Mouse (Mus musculus) kidney, postnatal 0 days (tissue): ENCODE data around the gene Nfyc. TPM values are rescaled to one million over a fixed set of nuclear protein-coding genes. Genes with fewer than 3 reads are reported as not detected.

Source experiments
- ATAC-seq: fragments of 200-750 bp; cut with Nextera tagmentation; replicated peaks from 2 replicates; pipeline ENCODE4 v1.8.0; 2017; ENCODE audit warnings: low read depth, moderate number of reproducible peaks, moderate TSS enrichment, moderate library complexity; ENCODE audit not compliant: low FRiP score
- DNase-seq: peaks from one replicate; pipeline ENCODE4 v3.0.0-alpha.2; 2016; ENCODE audit warnings: low spot score
- H3K27ac ChIP-seq: fragments of 300-500 bp; sonication (generic); 2 replicates; pipeline ENCODE4 v1.5.1; 2014; ENCODE audit warnings: mild to moderate bottlenecking
- H3K27me3 ChIP-seq: fragments of 300-500 bp; sonication (generic); 2 replicates; pipeline ENCODE4 v1.6.1; 2014; ENCODE audit warnings: low read length, mixed read lengths; ENCODE audit not compliant: insufficient read depth
- H3K36me3 ChIP-seq: fragments of 300-500 bp; sonication (generic); 2 replicates; pipeline ENCODE4 v1.6.1; 2014; ENCODE audit warnings: low read length, mixed read lengths; ENCODE audit not compliant: insufficient read depth
- H3K4me1 ChIP-seq: fragments of 300-500 bp; sonication (generic); replicated peaks from 2 replicates; pipeline ENCODE4 v1.6.1; 2014; ENCODE audit warnings: antibody characterized with exemption, low read length, mixed read lengths; ENCODE audit not compliant: insufficient read depth
- H3K4me2 ChIP-seq: fragments of 300-500 bp; sonication (generic); 2 replicates; pipeline ENCODE4 v1.6.1; 2014; ENCODE audit warnings: mild to moderate bottlenecking, low read length, moderate library complexity, mixed read lengths
- H3K4me3 ChIP-seq: fragments of 300-500 bp; sonication (generic); replicated peaks from 2 replicates; pipeline ENCODE4 v1.5.1; 2014; ENCODE audit warnings: low read depth, low read length
- H3K9ac ChIP-seq: fragments of 300-500 bp; sonication (generic); 2 replicates; pipeline ENCODE4 v1.6.1; 2014; ENCODE audit warnings: low read depth, low read length
- H3K9me3 ChIP-seq: fragments of 300-500 bp; sonication (generic); replicated peaks from 2 replicates; pipeline ENCODE4 v1.6.1; 2016; ENCODE audit warnings: low read length, inconsistent platforms, mixed read lengths
- CTCF ChIP-seq: IDR thresholded peaks from 2 replicates; pipeline ENCODE4 v1.5.1; 2016; ENCODE audit warnings: antibody characterized with exemption, low read depth, mild to moderate bottlenecking, moderate library complexity
- WGBS: fragments of 180-500 bp; shearing (Covaris S2); extraction: QIAGEN DNeasy Blood & Tissue Kit; methylation state at CpG from one replicate; pipeline ENCODE4 v1.1.7; 2014; 5-methylcytosine and 5-hydroxymethylcytosine counted together
- microRNA counts: library from miRNA; unstranded; fragments of <30 nt; microRNA quantifications from one replicate; lab custom pipeline; 2015
- microRNA-seq: library from miRNA; unstranded; fragments of <30 nt; microRNA quantifications from one replicate; pipeline ENCODE4, GENCODE M21; 2016
- polyA plus RNA-seq: library from polyadenylated mRNA; unstranded; fragments of >200 nt; fragmentation: Nextera tagmentation; extraction: Ambion mirVana; gene quantifications from 2 replicates; pipeline ENCODE4 v1.2.1, GENCODE M21; 2015

Nfyc gene
- polyA plus RNA-seq, 1 experiment from 2014 or later = 108 TPM

- H3K27ac ChIP-seq = no peak overlapping the region
- no peak for ATAC-seq
- H3K9ac ChIP-seq = no peak overlapping the region
- WGBS = 75% methylated on average over 6 of the region's 6 CpGs
- no peak for DNase-seq
- no peak overlapping the region for H3K4me3 ChIP-seq
- H3K4me2 ChIP-seq = no peak overlapping the region
- H3K4me1 ChIP-seq = peaks cover 6% of the 10 kb centered on the region; the same call in 1 of the 2 replicates
- no peak for TF ChIP-seq CTCF
- no peaks in the 10 kb centered on the region for H3K9me3 ChIP-seq
- no peaks in the 10 kb centered on the region for H3K27me3 ChIP-seq
- H3K36me3 ChIP-seq = no peaks in the 10 kb centered on the region
These were observed 117.4 kb downstream of the Nfyc start for GRCm38 (mm10) chr4:120713856-120714497.

- 94% methylated on average over 6 of the region's 6 CpGs for WGBS
These were observed 118.4 kb downstream of the Nfyc start for GRCm38 (mm10) chr4:120713021-120713420.

DNA sequence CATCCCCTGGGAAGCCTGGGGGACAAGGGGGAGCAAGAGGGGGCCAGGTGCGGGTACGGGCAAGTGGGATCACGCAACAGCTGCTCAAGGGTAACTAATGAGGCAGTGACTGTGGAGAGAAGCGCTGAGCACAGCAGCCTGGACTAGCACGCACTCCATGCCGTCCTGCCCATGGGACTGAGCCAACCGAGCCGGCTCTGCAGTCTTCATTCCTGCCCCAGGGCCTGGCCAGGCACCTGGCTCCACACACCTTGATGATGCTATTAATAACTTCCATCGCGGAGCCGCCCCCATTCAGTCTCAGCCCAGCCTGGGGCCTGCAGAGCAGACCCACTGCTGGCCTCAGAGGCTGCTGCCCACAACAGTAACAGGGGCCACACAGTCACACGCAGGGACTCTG, 119.1 kb downstream of the Nfyc start:
- no peak overlapping the region for H3K4me2 ChIP-seq

More at GRCm38 (mm10) chr4:120713021-120713420, 118.4 kb downstream of the Nfyc start:
- H3K9ac ChIP-seq = no peak overlapping the region
- H3K9me3 ChIP-seq = no peaks in the 10 kb centered on the region
- H3K4me3 ChIP-seq = no peak overlapping the region
- no peak overlapping the region for H3K27ac ChIP-seq
- H3K27me3 ChIP-seq = no peaks in the 10 kb centered on the region
- no peak overlapping the region for H3K4me2 ChIP-seq
- TF ChIP-seq CTCF = no peak
- H3K4me1 ChIP-seq = peaks cover 6% of the 10 kb centered on the region; the same call in 1 of the 2 replicates
- H3K36me3 ChIP-seq = no peaks in the 10 kb centered on the region
- ATAC-seq (no peak), DNase-seq (no peak)

More for the DNA sequence above, 119.1 kb downstream of the Nfyc start:
- H3K9ac ChIP-seq = no peak overlapping the region
- H3K36me3 ChIP-seq = no peaks in the 10 kb centered on the region
- H3K4me1 ChIP-seq = peaks cover 6% of the 10 kb centered on the region; the same call in 1 of the 2 replicates
- H3K27me3 ChIP-seq = no peaks in the 10 kb centered on the region
- no peak overlapping the region for H3K4me3 ChIP-seq
- ATAC-seq = no peak
- WGBS = 55% methylated on average over 12 of the region's 12 CpGs
- no peak for DNase-seq
- H3K9me3 ChIP-seq = no peaks in the 10 kb centered on the region
- TF ChIP-seq CTCF = no peak
- no peak overlapping the region for H3K27ac ChIP-seq

MicroRNAs within 50 kb of the gene (microRNA counts, 519-probe panel; counts per million panel counts)
- 5,670 counts per million, percentile 89 among the panel's probes with 10 or more counts for microRNA mmu-miR-30e (lab: Ali Mortazavi, UCI)

Small RNA genes lying within 50 kb of the gene (microRNA-seq; reads per million reads assigned to microRNA genes)
- not detected for gene Gm23936
- gene Mir30c-1 = 159 reads per million, percentile 55 among the genes with 10 or more reads in this experiment
- gene Mir30e = not detected
- not detected for gene Mir30f

Other genes starting within 250 kb of the Nfyc start
- gene Gm8439, start 242.8 kb downstream of the Nfyc start, polyA plus RNA-seq = 0.38 and 0.54 TPM in 2 replicates
- gene Cited4, start 165.0 kb downstream of the Nfyc start, polyA plus RNA-seq = 17.5 and 17.9 TPM in 2 replicates
- gene Kcnq4, start 83.0 kb downstream of the Nfyc start, polyA plus RNA-seq = 0.52 and 0.67 TPM in 2 replicates
- gene Rims3, start 23.2 kb upstream of the Nfyc start, polyA plus RNA-seq = 0.21 and 0.22 TPM in 2 replicates
- 20.4 and 21.1 TPM in 2 replicates for gene Exo5, start 93.4 kb upstream of the Nfyc start, polyA plus RNA-seq
- 6.0 and 6.7 TPM in 2 replicates for gene Zfp69, start 120.1 kb upstream of the Nfyc start, polyA plus RNA-seq
- 12.1 and 14.1 TPM in 2 replicates for gene Smap2, start 185.7 kb upstream of the Nfyc start, polyA plus RNA-seq
- gene Col9a2, start 207.8 kb upstream of the Nfyc start, polyA plus RNA-seq = 2.8 and 3.0 TPM in 2 replicates